Mouse (Mus musculus): ENCODE results near the gene Izumo1r. TPM values are rescaled to one million over a fixed set of nuclear protein-coding genes. Genes with fewer than 3 reads are reported as not detected.
A peak's percentile ranks its signal among the peaks of the same experiment; 100 is the strongest.

Izumo1r gene
- polyA plus RNA-seq, 1 experiment, result 70.8 TPM

DNA sequence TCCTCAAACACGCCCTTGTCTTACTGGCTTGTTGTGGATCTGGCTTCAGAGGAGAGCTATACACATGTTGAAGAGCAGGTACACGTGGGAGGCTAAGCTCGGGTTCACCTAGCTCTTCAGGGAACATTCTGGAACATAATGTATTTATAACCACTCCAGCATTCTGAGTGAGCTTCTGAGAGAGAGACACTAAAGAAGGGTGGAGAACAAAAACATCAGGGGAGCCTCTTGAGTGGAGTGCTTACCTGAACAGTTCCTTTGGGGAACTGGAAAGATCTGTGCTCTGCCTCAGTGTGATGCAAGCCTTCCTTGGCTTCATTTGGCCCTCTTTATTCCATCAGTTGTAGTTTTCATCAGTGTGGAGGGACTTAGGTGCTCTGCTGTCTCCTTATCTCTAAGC, 35.9 kb upstream of the Izumo1r start:
- Histone ChIP-seq H3K36me3 (ENCODE audit: control insufficient read depth, insufficient read depth, low read length) (no peaks in the 10 kb centered on the region), H3K4me1 (replicated peaks; ENCODE audit: control insufficient read depth, insufficient read depth, low read length) (no peaks in the 10 kb centered on the region), H3K27ac (ENCODE audit: control insufficient read depth, insufficient read depth, low read length) (no peak overlapping the region), H3K27me3 (ENCODE audit: control insufficient read depth, insufficient read depth, low read length) (no peaks in the 10 kb centered on the region), H3K4me3 (ENCODE audit: control insufficient read depth, insufficient read depth, low read length) (no peak overlapping the region)
- no peak for DNase-seq
- 87% methylated on average over 3 of the region's 3 CpGs for WGBS
- TF ChIP-seq POLR2A (IDR thresholded peaks at IDR 0.05; ENCODE audit: control insufficient read depth, extremely low read depth, insufficient read depth, low read length, poor library complexity), result no peak
- TF ChIP-seq CTCF (IDR thresholded peaks at IDR 0.05; ENCODE audit: borderline replicate concordance, control insufficient read depth, extremely low read depth, insufficient read depth, low read length, poor library complexity), result no peak

DNA sequence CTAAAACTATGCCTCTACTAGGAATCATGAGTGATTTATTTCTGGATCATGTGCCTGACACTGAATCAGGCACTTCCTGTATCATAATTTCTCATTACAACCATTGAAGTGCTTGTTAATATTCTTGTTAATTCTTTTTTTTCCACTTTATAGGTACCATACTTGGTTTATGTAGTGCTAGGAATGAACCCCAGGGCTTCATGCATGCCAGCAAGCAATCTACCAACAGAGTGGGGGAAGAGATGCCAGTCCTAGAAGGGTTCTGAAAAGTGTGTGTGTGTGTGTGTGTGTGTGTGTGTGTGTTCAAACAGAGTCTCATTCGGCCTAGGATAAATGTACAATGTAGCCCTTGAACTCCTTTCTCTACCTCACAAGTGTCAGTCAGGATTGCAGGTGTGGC, 33.6 kb upstream of the Izumo1r start:
- 86% methylated on average over 1 of the region's 1 CpGs for WGBS
- H3K27me3 ChIP-seq (ENCODE audit: control insufficient read depth, insufficient read depth, low read length), result no peaks in the 10 kb centered on the region
- H3K4me1 ChIP-seq (replicated peaks; ENCODE audit: control insufficient read depth, insufficient read depth, low read length), result no peaks in the 10 kb centered on the region
- TF ChIP-seq CTCF (IDR thresholded peaks at IDR 0.05; ENCODE audit: borderline replicate concordance, control insufficient read depth, extremely low read depth, insufficient read depth, low read length, poor library complexity) (no peak), POLR2A (IDR thresholded peaks at IDR 0.05; ENCODE audit: control insufficient read depth, extremely low read depth, insufficient read depth, low read length, poor library complexity) (no peak)
- no peak overlapping the region for H3K27ac ChIP-seq (ENCODE audit: control insufficient read depth, insufficient read depth, low read length)
- H3K4me3 ChIP-seq (ENCODE audit: control insufficient read depth, insufficient read depth, low read length), result no peak overlapping the region
- DNase-seq, result no peak
- no peaks in the 10 kb centered on the region for H3K36me3 ChIP-seq (ENCODE audit: control insufficient read depth, insufficient read depth, low read length)

- DNase-seq, result no peak
- no peaks in the 10 kb centered on the region for H3K36me3 ChIP-seq (ENCODE audit: control insufficient read depth, insufficient read depth, low read length)
- H3K27ac ChIP-seq (ENCODE audit: control insufficient read depth, insufficient read depth, low read length), result no peak overlapping the region
- no peak for TF ChIP-seq CTCF (IDR thresholded peaks at IDR 0.05; ENCODE audit: borderline replicate concordance, control insufficient read depth, extremely low read depth, insufficient read depth, low read length, poor library complexity)
- TF ChIP-seq POLR2A (IDR thresholded peaks at IDR 0.05; ENCODE audit: control insufficient read depth, extremely low read depth, insufficient read depth, low read length, poor library complexity), result no peak
- 92% methylated on average over 2 of the region's 2 CpGs for WGBS
- no peaks in the 10 kb centered on the region for H3K27me3 ChIP-seq (ENCODE audit: control insufficient read depth, insufficient read depth, low read length)
- no peak overlapping the region for H3K4me3 ChIP-seq (ENCODE audit: control insufficient read depth, insufficient read depth, low read length)
- H3K4me1 ChIP-seq (replicated peaks; ENCODE audit: control insufficient read depth, insufficient read depth, low read length), result no peaks in the 10 kb centered on the region
Measured at GRCm38 (mm10) chr9:14934851-14935250, 31.1 kb upstream of the Izumo1r start.

DNA sequence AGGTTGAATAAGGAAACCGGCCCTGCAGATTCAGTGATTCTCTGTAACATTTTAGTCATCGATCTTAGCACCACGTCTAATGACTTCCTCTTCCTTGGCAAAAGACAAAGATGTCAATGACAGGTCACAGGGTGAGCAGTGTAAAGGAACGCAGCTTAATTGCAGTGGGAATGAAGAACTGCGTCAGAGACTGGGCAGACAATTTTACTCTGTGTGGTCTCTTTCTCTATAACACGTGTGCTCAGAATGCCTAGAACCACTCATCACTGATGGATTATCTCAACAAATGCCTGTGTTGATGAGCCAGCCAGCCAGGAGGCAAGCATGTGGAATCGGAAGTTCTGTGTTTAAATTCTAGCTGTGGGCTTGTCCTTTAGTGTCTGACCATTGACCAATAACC, 28.2 kb upstream of the Izumo1r start:
- H3K4me3 ChIP-seq (ENCODE audit: control insufficient read depth, insufficient read depth, low read length), result no peak overlapping the region
- no peak overlapping the region for H3K27ac ChIP-seq (ENCODE audit: control insufficient read depth, insufficient read depth, low read length)
- 71% methylated on average over 7 of the region's 7 CpGs for WGBS
- DNase-seq, result no peak
- no peaks in the 10 kb centered on the region for H3K27me3 ChIP-seq (ENCODE audit: control insufficient read depth, insufficient read depth, low read length)
- TF ChIP-seq CTCF (IDR thresholded peaks at IDR 0.05; ENCODE audit: borderline replicate concordance, control insufficient read depth, extremely low read depth, insufficient read depth, low read length, poor library complexity) (no peak), POLR2A (IDR thresholded peaks at IDR 0.05; ENCODE audit: control insufficient read depth, extremely low read depth, insufficient read depth, low read length, poor library complexity) (no peak)
- no peaks in the 10 kb centered on the region for H3K36me3 ChIP-seq (ENCODE audit: control insufficient read depth, insufficient read depth, low read length)
- no peaks in the 10 kb centered on the region for H3K4me1 ChIP-seq (replicated peaks; ENCODE audit: control insufficient read depth, insufficient read depth, low read length)

DNA sequence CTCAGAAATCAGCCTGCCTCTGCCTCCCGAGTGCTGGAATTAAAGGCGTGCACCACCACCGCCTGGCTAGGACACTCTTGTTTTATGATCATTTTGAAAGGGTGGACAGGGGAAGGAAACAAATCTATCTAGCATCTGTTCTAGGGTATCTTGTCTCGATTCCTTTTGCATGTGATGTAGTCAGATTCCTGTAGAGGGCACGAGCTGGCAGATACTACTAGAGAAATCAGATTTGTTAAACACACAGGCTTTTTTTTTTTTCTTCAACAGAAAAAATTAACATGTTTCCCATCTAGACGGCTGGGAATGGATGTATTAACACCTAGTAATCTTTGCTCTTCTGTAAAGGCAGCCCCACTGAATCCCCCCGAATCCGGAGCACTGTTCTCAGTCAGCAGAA, 27.5 kb upstream of the Izumo1r start:
- H3K36me3 ChIP-seq (ENCODE audit: control insufficient read depth, insufficient read depth, low read length), result no peaks in the 10 kb centered on the region
- no peak overlapping the region for H3K27ac ChIP-seq (ENCODE audit: control insufficient read depth, insufficient read depth, low read length)
- no peaks in the 10 kb centered on the region for H3K27me3 ChIP-seq (ENCODE audit: control insufficient read depth, insufficient read depth, low read length)
- no peaks in the 10 kb centered on the region for H3K4me1 ChIP-seq (replicated peaks; ENCODE audit: control insufficient read depth, insufficient read depth, low read length)
- WGBS, result 86% methylated on average over 8 of the region's 8 CpGs
- no peak overlapping the region for H3K4me3 ChIP-seq (ENCODE audit: control insufficient read depth, insufficient read depth, low read length)
- TF ChIP-seq CTCF (IDR thresholded peaks at IDR 0.05; ENCODE audit: borderline replicate concordance, control insufficient read depth, extremely low read depth, insufficient read depth, low read length, poor library complexity) (no peak), POLR2A (IDR thresholded peaks at IDR 0.05; ENCODE audit: control insufficient read depth, extremely low read depth, insufficient read depth, low read length, poor library complexity) (no peak)
- no peak for DNase-seq

DNA sequence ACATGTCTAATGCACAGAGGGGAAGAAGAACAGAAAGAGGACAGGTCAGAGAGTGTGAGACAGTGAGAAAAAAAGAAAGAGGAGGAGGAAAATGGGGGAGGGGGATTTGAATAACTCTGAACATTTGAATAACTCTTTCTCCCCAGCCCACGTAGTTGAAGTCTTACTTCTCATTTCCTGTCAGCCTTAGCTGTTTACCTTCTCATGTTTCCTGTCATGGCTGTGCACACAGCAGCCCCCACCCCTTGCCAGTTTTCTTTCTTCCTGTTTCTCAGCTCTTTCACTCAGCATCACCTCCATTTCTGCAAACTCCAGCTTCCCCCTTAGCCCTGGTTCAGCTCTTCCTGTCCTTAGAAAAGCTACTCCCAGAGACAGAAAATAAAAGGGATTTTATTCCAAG, 22.8 kb upstream of the Izumo1r start:
- no peak for TF ChIP-seq CTCF (IDR thresholded peaks at IDR 0.05; ENCODE audit: borderline replicate concordance, control insufficient read depth, extremely low read depth, insufficient read depth, low read length, poor library complexity)
- H3K27me3 ChIP-seq (ENCODE audit: control insufficient read depth, insufficient read depth, low read length), result no peaks in the 10 kb centered on the region
- peak; percentile 62 for DNase-seq
- H3K36me3 ChIP-seq (ENCODE audit: control insufficient read depth, insufficient read depth, low read length), result no peaks in the 10 kb centered on the region
- no peak overlapping the region for H3K4me3 ChIP-seq (ENCODE audit: control insufficient read depth, insufficient read depth, low read length)
- 4% methylated on average over 1 of the region's 1 CpGs for WGBS
- H3K27ac ChIP-seq (ENCODE audit: control insufficient read depth, insufficient read depth, low read length), result peak overlapping the region; percentile 47; the same call in 1 of the 2 replicates
- H3K4me1 ChIP-seq (replicated peaks; ENCODE audit: control insufficient read depth, insufficient read depth, low read length), result peaks cover 9% of the 10 kb centered on the region

GRCm38 (mm10) chr9:14923625-14924024, 19.9 kb upstream of the Izumo1r start:
- no peak overlapping the region for H3K4me3 ChIP-seq (ENCODE audit: control insufficient read depth, insufficient read depth, low read length)
- H3K27me3 ChIP-seq (ENCODE audit: control insufficient read depth, insufficient read depth, low read length), result no peaks in the 10 kb centered on the region
- 91% methylated on average over 4 of the region's 4 CpGs for WGBS
- DNase-seq, result no peak
- H3K36me3 ChIP-seq (ENCODE audit: control insufficient read depth, insufficient read depth, low read length), result no peaks in the 10 kb centered on the region
- H3K27ac ChIP-seq (ENCODE audit: control insufficient read depth, insufficient read depth, low read length), result no peak overlapping the region
- peaks cover 13% of the 10 kb centered on the region for H3K4me1 ChIP-seq (replicated peaks; ENCODE audit: control insufficient read depth, insufficient read depth, low read length)
- TF ChIP-seq CTCF (IDR thresholded peaks at IDR 0.05; ENCODE audit: borderline replicate concordance, control insufficient read depth, extremely low read depth, insufficient read depth, low read length, poor library complexity), result no peak
- TF ChIP-seq POLR2A (IDR thresholded peaks at IDR 0.05; ENCODE audit: control insufficient read depth, extremely low read depth, insufficient read depth, low read length, poor library complexity), result no peak

All from thymus, adult 2 months (tissue).